In genomic region chr9:4484502-4484901, GRCm38 (mm10) we compare ENCODE assay signal across 25 mouse cellular contexts.
"Had no signal": no experiment of that assay in that cellular context is flagged by ENCODE, and none has a peak within 500 bp of the region (broad histone marks: within the 10 kb centered on the region; RNA-seq: fewer than 3 reads in every experiment).

No protein-coding gene starts in this region.

- H3K4me2 ChIP-seq: heart, embryonic 12.5 days; hindbrain, embryonic 15.5 days; intestine, embryonic 15.5 days; limb, embryonic 12.5 days; liver, embryonic 11.5 days; liver, embryonic 13.5 days; liver, embryonic 15.5 days had no signal

- ATAC-seq: inflammation-experienced regulatory T-cells, adult 6 months; intestine, embryonic 15.5 days; intestine, postnatal 0 days had no signal

- H3K4me1 ChIP-seq: heart, embryonic 10.5 days; heart, embryonic 12.5 days; hindbrain, embryonic 15.5 days; intestine, embryonic 15.5 days; limb, embryonic 10.5 days; limb, embryonic 12.5 days; liver, embryonic 13.5 days; liver, embryonic 15.5 days had no signal

- H3K9ac ChIP-seq: heart, embryonic 12.5 days; hindbrain, embryonic 15.5 days; intestine, embryonic 15.5 days; limb, embryonic 12.5 days; liver, embryonic 13.5 days; liver, embryonic 15.5 days had no signal

- H3K4me3 ChIP-seq: heart, adult 2 months; heart, embryonic 10.5 days; heart, embryonic 12.5 days; hindbrain, embryonic 15.5 days; intestine, embryonic 15.5 days; layer of hippocampus, adult 2 months; left cerebral cortex, adult 2 months; limb, embryonic 10.5 days; limb, embryonic 12.5 days; liver, embryonic 13.5 days; liver, embryonic 15.5 days had no signal

- H3K27me3 ChIP-seq: heart, embryonic 12.5 days; hindbrain, embryonic 15.5 days; intestine, embryonic 15.5 days; limb, embryonic 12.5 days; liver, embryonic 13.5 days; liver, embryonic 15.5 days had no signal

- H3K36me3 ChIP-seq: heart, embryonic 10.5 days; heart, embryonic 12.5 days; hindbrain, embryonic 15.5 days; intestine, embryonic 15.5 days; limb, embryonic 10.5 days; limb, embryonic 12.5 days; liver, embryonic 13.5 days; liver, embryonic 15.5 days had no signal

- DNase-seq: gastrocnemius, postnatal 14 days; gastrocnemius, postnatal 36 days; heart, adult 11 months; heart, adult 2 months; heart, postnatal 10 days; heart, postnatal 4 days; kidney, adult 18-20 months; kidney, adult 8-10 months; kidney, postnatal 10 days; kidney, postnatal 25 days; kidney, postnatal 4 days; liver; liver, embryonic 13.5 days had no signal

- H3K9me3 ChIP-seq: hindbrain, embryonic 15.5 days; intestine, embryonic 15.5 days; limb, embryonic 10.5 days; limb, embryonic 12.5 days; liver, embryonic 15.5 days had no signal

- H3K27ac ChIP-seq: heart, adult 2 months; heart, embryonic 10.5 days; hindbrain, embryonic 15.5 days; intestine, embryonic 15.5 days; layer of hippocampus, adult 2 months; left cerebral cortex, adult 2 months; limb, embryonic 10.5 days; limb, embryonic 12.5 days; liver, embryonic 13.5 days; liver, embryonic 15.5 days had no signal
